Mouse (Mus musculus): ENCODE measurements around the gene Vamp2. TPM values are rescaled to one million over a fixed set of nuclear protein-coding genes. Genes with fewer than 3 reads are reported as not detected.
A peak's percentile ranks its signal among the peaks of the same experiment; 100 is the strongest.

Vamp2 gene
- total and polyA plus RNA-seq, 3 experiments = 5.8 to 104 (median 31.8) TPM

DNA sequence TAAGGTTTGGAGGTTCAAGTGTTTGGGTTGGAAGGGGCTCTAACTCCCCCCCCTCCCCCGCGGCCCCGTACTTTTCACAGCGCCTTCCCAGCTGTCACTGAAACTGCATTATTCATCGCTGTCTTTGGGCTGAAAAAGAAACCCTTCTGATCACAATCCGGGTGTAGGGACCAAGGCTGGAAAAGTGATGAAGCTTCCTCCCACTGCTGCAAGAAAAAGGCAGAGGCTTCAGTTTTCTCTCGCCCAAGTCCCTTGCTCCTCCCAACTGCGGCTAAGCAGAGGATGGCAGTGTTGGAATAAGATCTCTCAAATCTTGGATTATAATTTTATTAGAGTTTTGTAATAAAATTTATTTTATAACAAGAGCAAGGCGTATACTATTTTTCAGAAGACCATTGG, 15.6 kb upstream of the Vamp2 start:
- Histone ChIP-seq H3K27me3 (ENCODE audit: insufficient read depth, low read length) (0 out of 2 replicates have a peak, but pooled peaks cover 3% of the 10 kb centered on the region), H3K4me3 (ENCODE audit: low read depth, low read length) (peak overlapping the region; percentile 61; the same call in 1 of the 2 replicates), H3K9me3 (replicated peaks) (no peaks in the 10 kb centered on the region), H3K36me3 (replicated peaks) (no peaks in the 10 kb centered on the region), H3K4me1 (ENCODE audit: insufficient read depth, low read depth, low read length) (peaks cover 56% of the 10 kb centered on the region)
- no peak for DNase-seq (ENCODE audit: low spot score)
- ATAC-seq (ENCODE audit: extremely low read depth, insufficient number of reproducible peaks, low FRiP score, poor library complexity, severe bottlenecking) = no peak
- TF ChIP-seq GATA1 (IDR thresholded peaks at IDR 0.05; ENCODE audit: borderline replicate concordance, low read length) = no peak
- TF ChIP-seq POLR2AphosphoS5 (IDR thresholded peaks at IDR 0.05; ENCODE audit: insufficient replicate concordance, low read depth, low read length) = no peak
- no peak for TF ChIP-seq TAL1 (conservative IDR thresholded peaks at IDR 0.05; ENCODE audit: low read depth, low read length)
- TF ChIP-seq CTCF (IDR thresholded peaks at IDR 0.05; ENCODE audit: low read depth, low read length) = no peak
- no peak for TF ChIP-seq GATA2 (IDR thresholded peaks at IDR 0.05; ENCODE audit: borderline replicate concordance, low read depth, low read length)

DNA sequence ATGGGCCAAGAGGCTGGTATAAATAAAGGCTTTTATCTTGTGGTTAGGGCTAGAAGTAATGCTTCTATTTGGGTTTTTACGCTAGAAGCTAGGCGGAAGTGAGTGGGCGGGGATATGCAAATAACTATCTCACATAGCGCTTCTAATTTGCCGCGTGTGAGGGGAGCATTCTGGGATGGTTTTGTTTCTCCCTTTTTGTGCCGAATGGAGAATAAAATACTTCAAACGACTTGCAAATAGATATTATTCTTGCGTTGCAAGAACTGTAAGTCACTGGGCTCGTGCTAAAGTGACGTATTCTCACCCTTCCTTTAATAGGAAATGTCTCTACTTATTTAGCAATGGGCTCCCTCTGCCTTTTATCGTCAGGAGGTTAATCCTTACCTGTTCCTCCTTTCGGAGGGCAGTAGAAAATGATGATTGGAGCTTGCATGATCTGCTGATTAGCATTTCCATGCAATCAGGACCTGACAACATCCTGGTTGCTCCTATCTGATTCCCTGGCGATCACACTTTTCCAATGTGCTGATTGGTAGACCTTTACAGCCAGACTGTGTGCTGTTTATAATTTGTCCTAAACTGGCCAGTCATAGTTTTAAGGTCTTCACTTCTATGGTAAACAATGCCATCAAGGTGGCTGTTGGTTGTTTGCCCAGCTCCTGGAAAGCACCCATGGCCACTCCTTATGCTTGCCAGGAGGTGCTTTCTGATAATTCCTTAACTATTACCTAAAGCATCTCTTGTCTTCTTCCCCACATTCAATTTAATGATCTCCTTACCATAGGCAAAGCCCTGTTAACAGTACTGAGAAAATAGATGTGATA, 15.0 kb upstream of the Vamp2 start:
- ATAC-seq (ENCODE audit: extremely low read depth, insufficient number of reproducible peaks, low FRiP score, poor library complexity, severe bottlenecking) (peak; percentile 79), DNase-seq (ENCODE audit: low spot score) (peak; percentile 82)
- Histone ChIP-seq H3K9me3 (replicated peaks) (no peaks in the 10 kb centered on the region), H3K27me3 (ENCODE audit: insufficient read depth, low read length) (0 out of 2 replicates have a peak, but pooled peaks cover 3% of the 10 kb centered on the region), H3K36me3 (replicated peaks) (no peaks in the 10 kb centered on the region), H3K4me1 (ENCODE audit: insufficient read depth, low read depth, low read length) (peaks cover 59% of the 10 kb centered on the region), H3K4me3 (ENCODE audit: low read depth, low read length) (no peak overlapping the region)
- TF ChIP-seq GATA2 (IDR thresholded peaks at IDR 0.05; ENCODE audit: borderline replicate concordance, low read depth, low read length) (0 out of 2 replicates have a peak, but pooled peaks have one; percentile 58), TAL1 (conservative IDR thresholded peaks at IDR 0.05; ENCODE audit: low read depth, low read length) (no peak), POLR2AphosphoS5 (IDR thresholded peaks at IDR 0.05; ENCODE audit: insufficient replicate concordance, low read depth, low read length) (peak; percentile 100)

DNA sequence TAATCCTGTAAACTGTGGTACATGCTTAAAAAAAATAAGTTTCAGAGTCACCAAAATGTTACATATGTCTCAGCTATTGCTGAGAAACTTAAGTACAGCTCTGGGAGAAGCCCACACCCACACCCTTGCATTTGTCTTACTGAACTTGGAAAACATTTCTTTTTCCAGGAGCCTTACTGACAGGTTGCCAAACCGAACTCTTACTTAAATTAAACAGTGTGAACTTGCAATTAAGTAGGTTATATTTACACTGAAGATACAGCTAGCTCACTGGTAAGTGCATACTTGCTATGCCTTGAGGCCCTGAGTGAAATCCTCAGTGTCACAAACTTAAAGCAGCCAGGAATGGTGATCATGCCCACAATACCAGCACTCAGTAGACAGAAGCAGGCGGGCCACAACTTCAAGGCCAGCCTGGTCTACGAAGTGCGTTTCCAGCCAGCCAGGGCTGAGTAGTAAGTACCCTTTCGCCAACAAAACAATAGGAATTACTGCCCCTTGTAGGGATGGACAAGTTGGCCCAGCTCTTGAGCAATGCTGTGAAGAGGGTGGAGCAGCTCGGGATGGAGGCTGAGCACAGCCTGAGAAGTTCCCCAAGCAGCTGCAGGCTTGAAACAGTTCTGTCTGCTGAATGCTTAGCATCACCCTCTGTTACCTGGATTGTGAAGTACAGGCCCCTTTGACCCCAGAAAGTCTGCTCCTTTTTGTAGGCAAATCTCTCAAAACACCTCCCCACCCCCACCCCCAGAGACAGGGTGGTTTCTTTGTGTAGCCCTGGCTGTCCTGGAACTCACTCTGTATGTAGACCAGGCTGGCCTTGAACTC, 14.1 kb upstream of the Vamp2 start:
- Histone ChIP-seq H3K4me3 (ENCODE audit: low read depth, low read length) (no peak overlapping the region; the same call in 1 of the 2 replicates), H3K27me3 (ENCODE audit: insufficient read depth, low read length) (0 out of 2 replicates have a peak, but pooled peaks cover 3% of the 10 kb centered on the region), H3K9me3 (replicated peaks) (no peaks in the 10 kb centered on the region), H3K36me3 (replicated peaks) (no peaks in the 10 kb centered on the region), H3K4me1 (ENCODE audit: insufficient read depth, low read depth, low read length) (peaks cover 63% of the 10 kb centered on the region)
- ATAC-seq (ENCODE audit: extremely low read depth, insufficient number of reproducible peaks, low FRiP score, poor library complexity, severe bottlenecking) (no peak), DNase-seq (ENCODE audit: low spot score) (no peak)
- TF ChIP-seq GATA1 (IDR thresholded peaks at IDR 0.05; ENCODE audit: borderline replicate concordance, low read length) (no peak), POLR2AphosphoS5 (IDR thresholded peaks at IDR 0.05; ENCODE audit: insufficient replicate concordance, low read depth, low read length) (peak; percentile 14; the same call in 1 of the 2 replicates)

DNA sequence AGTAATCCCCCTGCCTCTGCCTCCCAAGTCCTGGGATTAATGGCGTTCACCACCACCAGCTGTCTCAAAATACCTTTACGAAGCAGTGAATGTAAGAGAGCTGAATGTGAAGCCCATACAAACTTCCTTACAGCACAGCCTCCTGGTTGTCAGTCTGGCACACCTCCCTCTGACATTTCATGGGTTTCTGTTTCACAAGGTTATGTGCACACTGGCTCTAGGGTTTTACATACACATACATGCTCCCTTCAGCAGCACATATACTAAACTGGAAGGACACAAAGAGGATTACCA, 13.6 kb upstream of the Vamp2 start:
- no peak for TF ChIP-seq TAL1 (conservative IDR thresholded peaks at IDR 0.05; ENCODE audit: low read depth, low read length)
- no peak for TF ChIP-seq GATA1 (IDR thresholded peaks at IDR 0.05; ENCODE audit: borderline replicate concordance, low read length)
- TF ChIP-seq GATA2 (IDR thresholded peaks at IDR 0.05; ENCODE audit: borderline replicate concordance, low read depth, low read length) = no peak
- no peak for TF ChIP-seq CTCF (IDR thresholded peaks at IDR 0.05; ENCODE audit: low read depth, low read length)
- no peak for TF ChIP-seq POLR2AphosphoS5 (IDR thresholded peaks at IDR 0.05; ENCODE audit: insufficient replicate concordance, low read depth, low read length)
- no peak for DNase-seq (ENCODE audit: low spot score)
- no peak overlapping the region for H3K4me3 ChIP-seq (ENCODE audit: low read depth, low read length)
- no peaks in the 10 kb centered on the region for H3K9me3 ChIP-seq (replicated peaks)
- peaks cover 61% of the 10 kb centered on the region for H3K4me1 ChIP-seq (ENCODE audit: insufficient read depth, low read depth, low read length)
- H3K27me3 ChIP-seq (ENCODE audit: insufficient read depth, low read length) = 0 out of 2 replicates have a peak, but pooled peaks cover 3% of the 10 kb centered on the region
- H3K36me3 ChIP-seq (replicated peaks) = no peaks in the 10 kb centered on the region
- no peak for ATAC-seq (ENCODE audit: extremely low read depth, insufficient number of reproducible peaks, low FRiP score, poor library complexity, severe bottlenecking)

DNA sequence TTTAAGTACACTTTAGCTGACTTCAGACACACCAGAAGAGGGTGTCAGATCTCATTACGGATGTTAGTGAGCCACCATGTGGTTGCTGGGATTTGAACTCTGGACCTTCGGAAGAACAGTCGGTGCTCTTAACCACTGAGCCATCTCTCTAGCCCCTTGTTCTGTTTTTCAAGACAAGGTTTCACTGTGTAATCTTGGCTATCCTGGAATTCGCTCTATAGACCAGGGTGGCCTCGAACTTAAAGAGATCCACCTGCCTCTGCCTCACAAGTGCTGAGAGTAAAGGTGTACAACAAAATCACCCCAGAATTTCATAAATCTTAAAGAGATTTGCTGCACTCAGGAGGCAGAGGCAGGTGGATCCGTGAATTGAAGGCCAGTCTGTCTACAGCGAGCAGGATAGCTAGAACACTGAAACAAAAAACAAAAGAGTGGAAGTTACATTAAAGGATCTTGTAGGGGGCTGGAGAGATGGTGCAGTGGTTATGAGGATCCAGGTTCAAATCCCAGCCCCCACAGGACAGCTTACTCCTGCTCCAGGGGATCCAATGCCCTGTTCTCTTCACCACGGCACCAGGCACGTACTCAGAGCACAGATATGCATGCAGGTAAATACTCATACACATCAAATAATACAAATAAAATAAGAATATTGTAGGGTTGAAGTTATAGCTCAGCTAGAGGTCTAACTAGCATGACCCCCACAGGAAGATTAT, 12.4 kb upstream of the Vamp2 start:
- DNase-seq (ENCODE audit: low spot score) = no peak
- TF ChIP-seq GATA1 (IDR thresholded peaks at IDR 0.05; ENCODE audit: borderline replicate concordance, low read length) = no peak
- TF ChIP-seq CTCF (IDR thresholded peaks at IDR 0.05; ENCODE audit: low read depth, low read length) = no peak
- no peak for TF ChIP-seq TAL1 (conservative IDR thresholded peaks at IDR 0.05; ENCODE audit: low read depth, low read length)
- TF ChIP-seq GATA2 (IDR thresholded peaks at IDR 0.05; ENCODE audit: borderline replicate concordance, low read depth, low read length) = no peak
- TF ChIP-seq POLR2AphosphoS5 (IDR thresholded peaks at IDR 0.05; ENCODE audit: insufficient replicate concordance, low read depth, low read length) = no peak
- peaks cover 58% of the 10 kb centered on the region for H3K4me1 ChIP-seq (ENCODE audit: insufficient read depth, low read depth, low read length)
- H3K4me3 ChIP-seq (ENCODE audit: low read depth, low read length) = no peak overlapping the region
- 0 out of 2 replicates have a peak, but pooled peaks cover 3% of the 10 kb centered on the region for H3K27me3 ChIP-seq (ENCODE audit: insufficient read depth, low read length)
- no peaks in the 10 kb centered on the region for H3K36me3 ChIP-seq (replicated peaks)
- no peak for ATAC-seq (ENCODE audit: extremely low read depth, insufficient number of reproducible peaks, low FRiP score, poor library complexity, severe bottlenecking)
- no peaks in the 10 kb centered on the region for H3K9me3 ChIP-seq (replicated peaks)

DNA sequence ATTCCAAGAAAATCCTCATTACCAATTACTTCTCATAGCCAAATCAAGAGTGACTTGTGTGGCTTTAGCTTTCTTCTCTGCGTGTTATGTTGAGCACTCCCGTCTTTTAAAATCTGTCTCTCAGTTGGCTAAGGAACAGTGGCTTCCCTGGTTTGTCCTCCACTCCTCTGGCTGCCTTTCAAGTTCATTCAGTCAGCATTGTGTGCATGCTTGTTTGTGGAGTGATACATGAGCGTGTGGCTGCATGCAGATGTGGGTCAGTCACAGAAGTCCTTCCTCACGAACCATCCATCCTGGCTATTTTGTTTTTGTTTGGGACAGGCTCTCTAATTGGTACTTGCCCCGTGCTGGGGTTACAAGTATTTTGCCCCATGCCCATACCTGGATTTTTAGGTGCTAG, 11.7 kb upstream of the Vamp2 start:
- DNase-seq (ENCODE audit: low spot score) (no peak), ATAC-seq (ENCODE audit: extremely low read depth, insufficient number of reproducible peaks, low FRiP score, poor library complexity, severe bottlenecking) (no peak)
- Histone ChIP-seq H3K27me3 (ENCODE audit: insufficient read depth, low read length) (peaks cover 8% of the 10 kb centered on the region), H3K4me1 (ENCODE audit: insufficient read depth, low read depth, low read length) (peaks cover 52% of the 10 kb centered on the region), H3K9me3 (replicated peaks) (no peaks in the 10 kb centered on the region), H3K36me3 (replicated peaks) (no peaks in the 10 kb centered on the region), H3K4me3 (ENCODE audit: low read depth, low read length) (no peak overlapping the region)
- TF ChIP-seq TAL1 (conservative IDR thresholded peaks at IDR 0.05; ENCODE audit: low read depth, low read length) (no peak), POLR2AphosphoS5 (IDR thresholded peaks at IDR 0.05; ENCODE audit: insufficient replicate concordance, low read depth, low read length) (no peak), GATA1 (IDR thresholded peaks at IDR 0.05; ENCODE audit: borderline replicate concordance, low read length) (no peak), CTCF (IDR thresholded peaks at IDR 0.05; ENCODE audit: low read depth, low read length) (no peak), GATA2 (IDR thresholded peaks at IDR 0.05; ENCODE audit: borderline replicate concordance, low read depth, low read length) (no peak)

Data from G1E (cell line).